Mouse (Mus musculus): ENCODE data around the gene Nupr1l.

Nupr1l gene

DNA sequence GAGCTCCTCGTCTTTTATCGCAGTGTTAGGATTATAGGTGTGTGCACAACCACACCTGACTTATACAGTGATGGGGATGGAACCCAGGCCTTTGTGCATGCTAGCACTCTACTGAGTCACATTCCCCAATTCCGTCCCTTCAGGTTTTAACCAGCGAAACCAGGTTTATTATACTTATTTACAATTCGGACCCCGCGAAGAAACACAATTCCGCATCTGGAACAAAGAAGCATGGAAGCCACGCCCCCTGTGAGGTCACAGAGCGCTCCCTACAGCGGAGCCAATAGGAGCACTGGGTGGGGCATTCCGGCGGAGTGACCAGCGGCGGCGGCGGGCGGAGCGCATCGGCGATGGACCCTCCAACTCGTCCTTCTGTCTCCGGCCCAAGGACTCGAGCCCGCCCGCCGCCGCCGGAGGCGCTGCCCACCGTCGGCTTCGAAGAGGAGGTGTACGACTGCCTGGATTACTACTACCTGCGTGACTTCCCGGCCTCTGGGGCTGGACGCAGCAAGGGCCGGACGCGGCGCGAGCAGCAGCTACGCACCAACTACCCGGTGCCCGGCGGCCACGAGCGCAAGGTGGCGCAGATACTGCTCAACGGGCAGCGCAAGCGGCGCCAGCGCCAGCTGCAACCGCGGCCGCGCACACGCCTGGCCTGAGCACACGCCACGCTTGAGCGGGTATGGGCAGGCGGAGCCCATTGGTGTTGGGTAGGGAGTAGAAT is at the start of gene Nupr1l:
Gene Nupr1l, plus strand, starts transcription at position 299 of the 724 bp plus-strand sequence.
- ChIA-PET POLR2A (interaction anchor here (0.5 to 5.3 kb wide), 18 partner anchors 8 to 348 kb away, joined by 3 to 42 read pairs (median 5); partner anchors contain the start of genes Chchd2 (in 3 of the 4), Vkorc1l1 (in 2 of the 4), Zbed5 (in 2 of the 4) and Gusb (in 1 of the 4)), CTCF (interaction anchor here in 1 of 4 experiments (0.6 kb wide), 1 partner anchor 10 kb away, joined by 4 read pairs; no protein-coding TSS in a partner anchor)

DNA sequence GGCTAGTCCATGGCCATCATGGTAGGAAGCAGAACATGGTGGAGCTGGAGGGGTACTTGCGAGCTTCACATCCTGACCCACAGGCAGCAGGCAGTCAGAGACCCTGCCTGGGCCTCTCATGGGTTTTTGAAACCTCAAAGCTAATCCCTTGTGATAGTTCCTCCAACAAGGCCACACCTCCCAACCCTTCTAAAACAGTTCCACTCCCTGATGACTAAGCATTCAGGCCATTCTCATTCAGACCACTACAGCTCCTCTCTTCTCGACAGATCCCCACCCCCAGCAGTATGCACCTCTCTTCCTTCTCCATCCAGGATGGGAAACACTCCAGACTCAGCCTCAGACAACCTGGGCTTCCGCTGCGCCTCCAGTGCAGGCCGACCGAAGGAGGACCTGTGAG is 46.0 kb upstream of the Nupr1l start:
- ChIA-PET POLR2A (interaction anchor here in 3 of 4 experiments (0.5 to 7.5 kb wide), 21 partner anchors 9 to 555 kb away, joined by 3 to 107 read pairs (median 5); partner anchors contain the start of genes Chchd2 (in 3 of the 3), Sumf2 (in 3 of the 3) and Psph (in 2 of the 3)), CTCF (interaction anchor here in 3 of 4 experiments (0.6 to 2.1 kb wide), 5 partner anchors 10 to 138 kb away, joined by 3 to 5 read pairs (median 3); no protein-coding TSS in a partner anchor)

DNA sequence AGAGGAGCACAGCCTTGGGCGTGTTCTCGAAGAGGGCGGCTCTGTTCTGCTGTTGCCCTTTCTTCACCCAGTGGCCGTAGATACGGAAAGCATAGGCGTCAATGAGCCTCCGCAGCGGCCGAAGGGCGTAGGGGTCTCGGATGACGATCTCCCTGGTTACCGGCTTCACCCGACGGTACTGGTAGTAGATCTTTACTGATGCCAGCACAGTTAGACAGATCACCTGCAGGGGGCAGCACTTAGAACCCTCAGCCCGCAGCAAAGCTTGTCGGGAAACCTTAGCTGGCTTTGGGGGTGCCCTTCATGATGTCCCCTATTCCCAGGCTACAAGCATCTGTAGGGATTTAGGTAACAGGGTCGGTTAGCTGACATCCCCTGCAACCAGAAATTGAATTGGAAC is 43.9 kb upstream of the Nupr1l start:
- CTCF ChIA-PET = interaction anchor here (0.5 to 2.5 kb wide), 27 partner anchors 8 to 1264 kb away, joined by 3 to 24 read pairs (median 4); partner anchors contain the start of genes Chchd2 (in 2 of the 4), Sumf2 (in 2 of the 4) and Zbed5 (in 1 of the 4)
- POLR2A ChIA-PET = interaction anchor here (0.6 to 7.5 kb wide), 28 partner anchors 9 to 392 kb away, joined by 3 to 107 read pairs (median 4); partner anchors contain the start of genes Sumf2 (in 4 of the 4), Chchd2 (in 3 of the 4) and Psph (in 2 of the 4)

DNA sequence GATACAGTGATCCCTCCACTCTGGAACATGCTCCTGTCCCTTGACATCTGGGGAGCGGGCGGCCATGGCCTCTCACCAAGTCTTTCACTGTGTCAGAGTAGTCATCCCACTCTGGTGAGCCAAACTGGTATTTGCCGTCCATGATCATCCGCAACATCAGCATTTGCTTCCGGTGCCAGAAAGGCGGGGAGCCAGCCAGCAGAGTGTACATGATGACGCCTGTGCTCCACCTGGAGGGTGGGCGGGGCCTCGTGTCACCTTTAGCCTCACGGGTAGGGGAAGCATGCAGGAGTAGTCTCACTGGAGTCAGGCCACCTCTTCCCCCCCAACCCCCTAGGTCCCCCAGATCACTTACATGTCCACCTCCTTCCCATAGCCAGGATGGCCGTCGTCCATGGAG is 42.5 kb upstream of the Nupr1l start:
- POLR2A ChIA-PET = interaction anchor here in 3 of 4 experiments (0.7 to 7.5 kb wide), 11 partner anchors 10 to 77 kb away, joined by 3 to 107 read pairs (median 12); partner anchors contain the start of genes Chchd2 (in 3 of the 3) and Sumf2 (in 2 of the 3)

DNA sequence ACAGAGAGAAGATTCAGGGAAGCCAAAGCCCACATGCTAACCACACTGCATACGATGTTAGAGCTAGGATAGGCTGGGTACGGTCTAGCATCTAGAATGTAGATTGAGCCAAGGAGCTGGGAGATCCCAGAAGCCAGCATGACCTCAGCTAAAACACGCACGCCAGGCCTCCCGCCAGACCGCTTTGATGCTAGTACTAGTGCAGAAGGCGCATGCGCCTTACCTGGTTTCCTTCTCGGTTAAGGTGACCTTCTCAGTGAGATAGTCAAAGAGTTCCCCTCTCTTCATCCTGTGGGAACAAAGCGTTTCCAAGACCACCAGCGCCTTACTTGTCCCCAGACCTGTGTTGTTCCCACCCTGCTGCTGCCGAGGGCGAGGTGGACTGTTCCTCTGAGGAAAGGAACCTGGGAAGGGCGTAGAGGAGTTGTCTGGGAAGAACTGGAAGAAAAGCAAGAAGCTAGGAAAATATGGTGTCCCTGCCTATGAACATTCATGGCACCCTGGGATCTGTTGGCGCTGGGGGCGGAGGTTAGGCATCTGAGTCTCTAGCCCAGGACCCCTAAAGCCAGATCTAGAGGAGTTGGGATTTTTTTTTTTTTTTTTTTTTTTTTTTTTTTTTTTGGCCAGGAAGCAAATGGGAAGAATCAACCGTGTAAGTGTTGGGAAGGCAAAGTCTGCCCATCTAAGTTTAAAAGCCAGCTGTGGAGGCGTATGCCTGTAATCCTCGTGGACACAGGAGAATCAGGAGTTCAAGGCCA is 38.9 kb upstream of the Nupr1l start:
- POLR2A ChIA-PET = interaction anchor here (0.6 to 13.6 kb wide), 25 partner anchors 8 to 586 kb away, joined by 3 to 164 read pairs (median 4); partner anchors contain the start of genes Sumf2 (in 4 of the 4), Chchd2 (in 3 of the 4), Nipsnap2 (in 1 of the 4) and Psph (in 1 of the 4)

More for the DNA sequence above, 42.5 kb upstream of the Nupr1l start:
- CTCF ChIA-PET = interaction anchor here in 2 of 4 experiments (0.6 to 1.0 kb wide), 4 partner anchors 9 to 172 kb away, joined by 3 to 6 read pairs (median 4); no protein-coding TSS in a partner anchor

DNA sequence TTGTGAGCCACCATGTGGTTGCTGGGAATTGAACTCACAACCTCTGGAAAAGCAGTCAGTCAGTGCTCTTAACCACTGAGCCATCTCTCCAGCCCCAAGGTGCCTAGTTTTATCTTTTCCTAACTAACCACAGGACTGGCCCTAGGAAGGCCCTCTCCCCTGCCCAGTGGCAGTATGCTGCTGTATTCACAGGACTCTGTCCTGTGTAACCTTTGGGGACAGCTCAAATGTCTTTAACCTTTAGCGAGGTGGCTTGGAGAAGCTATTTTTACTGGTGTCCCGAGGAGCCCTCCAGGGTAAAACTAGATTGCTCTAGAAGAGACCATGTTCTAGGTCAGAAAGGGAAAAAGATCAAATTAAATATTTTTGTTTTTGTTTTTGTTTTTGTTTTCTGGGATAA is 37.1 kb upstream of the Nupr1l start:
- POLR2A ChIA-PET = interaction anchor here in 3 of 4 experiments (1.0 to 13.6 kb wide), 5 partner anchors 9 to 21 kb away, joined by 3 to 164 read pairs (median 5); partner anchors contain the start of genes Chchd2 (in 2 of the 3) and Sumf2 (in 1 of the 3)
- CTCF ChIA-PET = no interaction called here

More for the DNA sequence above, 38.9 kb upstream of the Nupr1l start:
- CTCF ChIA-PET = interaction anchor here in 2 of 4 experiments (0.5 to 1.0 kb wide), 2 partner anchors 144 to 147 kb away, joined by 3 to 6 read pairs; partner anchors contain the start of gene Nipsnap2 (in 1 of the 2)

DNA sequence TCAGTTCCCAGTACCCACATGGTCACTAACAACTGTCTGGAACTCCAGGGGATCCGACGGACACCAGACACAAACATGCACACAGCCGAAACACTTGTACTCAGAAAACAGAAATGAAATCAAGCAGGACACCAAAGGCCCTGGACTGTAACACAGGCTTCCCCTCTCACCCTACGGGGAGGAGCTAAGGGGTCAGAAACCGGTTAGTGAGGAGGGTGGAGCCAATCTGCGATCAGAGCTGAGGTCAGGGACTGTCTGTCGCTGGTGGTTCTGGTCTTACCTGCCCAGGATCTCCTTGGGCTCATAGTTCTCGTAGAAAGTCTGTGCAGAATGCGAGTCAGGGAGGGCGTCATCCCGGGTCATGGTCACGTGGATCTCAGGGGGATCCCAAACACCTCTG is 34.4 kb upstream of the Nupr1l start:
- POLR2A ChIA-PET = interaction anchor here (0.6 to 13.6 kb wide), 26 partner anchors 9 to 95 kb away, joined by 3 to 164 read pairs (median 7); partner anchors contain the start of genes Chchd2 (in 4 of the 4), Psph (in 2 of the 4), Sumf2 (in 2 of the 4) and Zbed5 (in 2 of the 4)
- CTCF ChIA-PET = interaction anchor here in 3 of 4 experiments (1.0 to 3.6 kb wide), 7 partner anchors 9 to 95 kb away, joined by 3 to 24 read pairs (median 4); no protein-coding TSS in a partner anchor

DNA sequence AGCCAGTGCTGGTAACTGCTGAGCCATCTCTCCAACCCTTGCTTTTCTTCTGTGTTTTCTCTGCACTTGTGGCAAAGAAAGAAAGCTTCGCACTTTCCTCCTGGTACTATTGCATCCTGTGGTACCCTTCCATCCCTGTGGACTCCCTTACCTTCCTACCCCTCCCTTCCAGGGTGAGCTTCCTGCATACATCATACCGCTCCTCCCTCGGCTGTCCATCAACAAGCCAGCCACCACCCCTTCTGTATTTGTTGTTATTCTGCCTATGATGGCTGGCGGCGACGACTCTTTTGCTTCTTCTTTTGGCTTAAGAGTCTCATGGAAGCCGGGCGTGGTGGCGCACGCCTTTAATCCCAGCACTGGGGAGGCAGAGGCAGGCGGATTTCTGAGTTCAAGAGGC is 33.2 kb upstream of the Nupr1l start:
- ChIA-PET CTCF (interaction anchor here in 3 of 4 experiments (0.7 to 3.6 kb wide), 9 partner anchors 9 to 812 kb away, joined by 3 to 24 read pairs (median 5); no protein-coding TSS in a partner anchor), POLR2A (interaction anchor here (0.7 to 13.6 kb wide), 23 partner anchors 10 to 385 kb away, joined by 3 to 164 read pairs (median 7); partner anchors contain the start of genes Chchd2 (in 3 of the 4), Sumf2 (in 2 of the 4), Zbed5 (in 2 of the 4) and Psph (in 1 of the 4))

DNA sequence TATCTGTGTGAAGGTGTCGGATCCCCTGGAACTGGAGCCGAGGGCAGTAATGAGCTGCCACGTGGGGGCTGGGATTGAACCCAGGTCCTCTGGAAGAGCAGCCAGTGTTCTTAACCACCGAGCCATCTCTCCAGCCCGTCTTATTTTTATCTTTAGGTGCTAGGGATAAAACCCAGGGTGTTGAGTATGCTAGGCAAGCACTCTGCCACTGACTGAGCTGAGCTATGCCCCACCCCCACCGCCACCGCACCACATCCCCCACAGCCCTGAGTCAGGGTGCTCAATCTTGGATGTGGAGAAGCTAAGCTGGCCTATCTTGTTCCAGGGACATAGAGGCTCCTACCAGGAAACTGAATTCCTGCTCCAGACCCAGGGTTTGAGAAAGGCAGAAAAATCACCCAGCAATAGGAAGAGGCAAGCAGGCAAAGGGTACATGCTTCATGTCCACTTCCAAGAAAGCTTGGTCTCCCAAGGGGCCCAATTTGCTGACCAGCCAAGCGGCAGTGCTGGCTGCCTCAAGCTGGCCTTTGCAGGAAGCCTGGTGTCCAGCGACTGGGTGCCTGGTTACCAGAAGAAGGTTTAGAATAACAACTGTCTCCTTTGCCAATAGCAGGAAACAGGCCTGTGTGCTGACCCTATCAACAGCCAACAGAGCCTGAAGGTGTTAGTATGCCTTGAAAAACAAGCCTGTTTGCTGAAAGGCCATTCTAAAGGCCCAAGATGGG is 30.4 kb upstream of the Nupr1l start:
- ChIA-PET CTCF (interaction anchor here in 3 of 4 experiments (0.7 to 2.8 kb wide), 4 partner anchors 13 to 783 kb away, joined by 3 to 6 read pairs (median 4); partner anchors contain the start of gene Sumf2 (in 1 of the 3)), POLR2A (interaction anchor here (0.6 to 13.6 kb wide), 15 partner anchors 8 to 105 kb away, joined by 3 to 164 read pairs (median 8); partner anchors contain the start of genes Chchd2 (in 4 of the 4), Sumf2 (in 2 of the 4) and Psph (in 1 of the 4))

DNA sequence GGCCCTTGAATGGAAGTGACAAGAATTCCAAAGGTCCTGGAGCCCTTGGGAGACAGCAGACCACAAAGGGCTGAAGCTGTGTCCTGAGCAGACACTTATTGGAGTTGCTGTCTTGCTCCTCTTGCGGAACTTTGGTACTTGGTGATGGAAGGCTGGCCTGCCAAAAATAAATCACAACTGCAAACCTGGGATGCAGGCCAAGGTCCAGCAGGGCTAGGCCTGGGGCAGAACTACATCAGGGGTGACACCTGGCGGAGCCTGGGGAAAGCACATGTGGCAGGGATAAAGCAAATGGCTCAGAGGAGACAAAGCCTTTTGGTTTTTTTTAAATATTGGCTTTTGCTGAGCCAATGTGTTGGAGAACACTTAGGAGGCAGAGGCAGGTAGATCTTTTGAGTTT is 29.4 kb upstream of the Nupr1l start:
- ChIA-PET POLR2A (interaction anchor here in 3 of 4 experiments (1.0 to 13.6 kb wide), 6 partner anchors 8 to 32 kb away, joined by 3 to 164 read pairs (median 99); partner anchors contain the start of genes Chchd2 (in 2 of the 3) and Sumf2 (in 2 of the 3)), CTCF (interaction anchor here in 1 of 4 experiments (0.7 kb wide), 1 partner anchor 882 kb away, joined by 4 read pairs; no protein-coding TSS in a partner anchor)

DNA sequence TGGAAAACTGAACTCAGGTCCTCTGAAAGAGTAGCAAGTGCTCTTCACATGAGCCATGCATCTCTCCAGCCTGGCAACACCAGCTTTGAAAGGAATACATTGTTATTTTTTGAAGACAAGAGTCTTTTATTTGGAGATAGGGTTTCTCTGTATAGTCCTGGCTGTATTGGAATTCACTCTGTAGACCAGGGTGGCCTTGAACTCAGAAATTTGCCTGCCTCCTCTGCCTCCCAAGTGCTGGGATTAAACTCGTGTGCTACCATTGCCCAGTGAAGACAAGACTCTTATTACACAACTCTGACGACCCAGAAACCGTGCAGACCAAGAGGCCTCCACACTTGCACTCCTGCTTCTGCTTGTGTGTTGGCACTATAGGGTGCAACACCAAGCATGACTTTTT is 28.5 kb upstream of the Nupr1l start:
- ChIA-PET CTCF (interaction anchor here in 1 of 4 experiments (1.0 kb wide), 1 partner anchor 100 kb away, joined by 3 read pairs; no protein-coding TSS in a partner anchor), POLR2A (interaction anchor here (1.0 to 13.6 kb wide), 11 partner anchors 8 to 377 kb away, joined by 3 to 164 read pairs (median 5); partner anchors contain the start of genes Sumf2 (in 2 of the 4), Chchd2 (in 1 of the 4) and Psph (in 1 of the 4))

DNA sequence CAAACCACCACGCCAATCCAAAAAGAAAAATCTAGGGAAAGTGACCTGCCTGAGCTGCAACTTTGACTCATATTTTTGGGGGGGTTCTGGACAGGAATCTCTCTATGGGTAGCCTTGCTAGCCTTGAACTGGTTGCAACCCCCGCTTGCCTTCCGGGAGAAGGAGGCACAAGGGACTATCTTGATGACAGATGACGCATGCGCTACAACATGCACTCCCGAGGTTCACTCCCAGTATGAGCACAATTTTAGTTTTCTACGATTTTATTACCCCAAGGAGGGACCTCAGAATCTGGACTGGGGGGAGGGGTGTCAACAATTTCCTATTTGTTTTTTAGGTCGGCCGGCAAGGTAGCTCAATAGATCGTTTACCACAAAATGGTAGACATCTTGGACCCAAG is 22.1 kb upstream of the Nupr1l start:
- ChIA-PET CTCF (interaction anchor here in 3 of 4 experiments (0.6 to 1.4 kb wide), 3 partner anchors 21 to 824 kb away, joined by 3 to 16 read pairs (median 4); no protein-coding TSS in a partner anchor), POLR2A (interaction anchor here in 3 of 4 experiments (0.7 to 6.4 kb wide), 33 partner anchors 9 to 370 kb away, joined by 3 to 151 read pairs (median 18); partner anchors contain the start of genes Nupr1l (in 3 of the 3), Zbed5 (in 3 of the 3), Phkg1 (in 2 of the 3) and Sumf2 (in 2 of the 3))

DNA sequence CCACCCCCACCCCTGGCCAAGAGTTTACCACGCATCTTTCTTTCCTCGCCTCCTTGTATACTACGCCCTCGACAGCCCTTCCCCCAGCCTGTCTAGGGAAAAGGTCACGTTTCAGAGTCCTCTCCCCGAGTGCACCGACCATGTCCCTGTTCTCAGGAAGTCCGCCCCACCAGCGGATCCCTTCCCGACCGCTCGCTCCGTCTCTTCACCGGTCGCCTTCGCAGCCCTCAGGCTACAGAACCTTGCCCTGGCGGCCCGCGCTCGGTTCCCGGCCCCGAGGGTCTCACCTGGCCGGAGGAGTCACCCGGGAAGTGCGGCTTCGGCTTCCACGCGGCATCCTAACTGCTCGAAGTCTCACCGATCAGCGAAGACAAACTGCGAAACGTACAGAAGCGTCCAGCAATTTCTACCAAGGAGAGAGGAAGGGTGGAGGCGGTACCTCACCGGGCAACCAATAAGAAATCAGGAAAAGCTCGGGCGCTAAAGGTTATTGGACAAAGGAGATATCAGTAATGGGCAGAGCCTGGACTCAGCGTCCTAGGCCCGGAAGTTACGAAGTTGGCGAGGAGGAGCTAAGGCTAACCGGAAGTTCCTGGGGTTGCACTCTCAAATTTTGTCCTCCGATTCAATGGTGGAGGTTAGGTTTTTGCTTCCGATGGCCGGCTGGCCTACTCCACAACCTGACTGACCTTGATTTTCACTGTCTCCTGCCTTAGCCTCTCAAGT is 21.3 kb upstream of the Nupr1l start, which contains the start of gene Chchd2:
Gene Chchd2, minus strand, starts transcription at position 560 of the 726 bp plus-strand sequence.
- ChIA-PET POLR2A (interaction anchor here (0.5 to 6.4 kb wide), 222 partner anchors 8 to 1758 kb away, joined by 3 to 151 read pairs (median 4); partner anchors contain the start of genes Zbed5 (in 4 of the 4), Gusb (in 3 of the 4), Nupr1l (in 3 of the 4) and Psph (in 3 of the 4)), CTCF (interaction anchor here (0.6 to 1.4 kb wide), 14 partner anchors 22 to 825 kb away, joined by 3 to 16 read pairs (median 3); partner anchors contain the start of gene Nipsnap2 (in 1 of the 4))

DNA sequence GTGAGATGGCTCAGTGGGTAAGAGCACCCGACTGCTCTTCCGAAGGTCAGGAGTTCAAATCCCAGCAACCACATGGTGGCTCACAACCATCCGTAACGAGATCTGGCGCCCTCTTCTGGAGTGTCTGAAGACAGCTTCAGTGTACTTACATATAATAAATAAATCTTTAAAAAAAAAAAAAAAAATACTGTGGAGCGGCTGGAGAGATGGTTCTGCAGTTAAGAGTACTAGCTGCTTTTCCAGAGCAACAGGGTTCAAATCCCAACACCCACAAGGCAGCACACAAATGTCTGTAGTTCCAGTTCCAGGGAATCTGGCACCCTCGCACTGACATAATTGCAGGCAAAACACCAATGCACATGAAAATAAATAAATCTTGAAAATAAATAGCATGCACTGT is 17.9 kb upstream of the Nupr1l start:
- POLR2A ChIA-PET = interaction anchor here in 3 of 4 experiments (0.6 to 6.4 kb wide), 15 partner anchors 14 to 730 kb away, joined by 3 to 151 read pairs (median 4); partner anchors contain the start of genes Psph (in 1 of the 3) and Sumf2 (in 1 of the 3)
- CTCF ChIA-PET = interaction anchor here (0.6 to 1.1 kb wide), 10 partner anchors 16 to 820 kb away, joined by 3 to 7 read pairs (median 4); no protein-coding TSS in a partner anchor

Measured in embryonic stem cell, embryonic (primary cell).